Mouse (Mus musculus) neural tube, embryonic 11.5 days (tissue): ENCODE measurements at regions not wholly inside any gene's neighbourhood (a gene's known extent, or its start where the extent isn't known, plus 50 kb on each side); places are given as distances from the start of the nearest gene placed in this dataset.
A peak's percentile ranks its signal among the peaks of the same experiment; 100 is the strongest.

Source experiments
- ATAC-seq: fragments of 200-750 bp; cut with Nextera tagmentation; 2 replicates; pipeline ENCODE4 v1.8.0; 2017; ENCODE audit warnings: moderate number of reproducible peaks, mild to moderate bottlenecking, moderate TSS enrichment, moderate library complexity; ENCODE audit not compliant: insufficient read depth, low FRiP score, low TSS enrichment
- DNase-seq: peaks from one replicate; pipeline ENCODE4 v3.0.0-alpha.2; 2015; ENCODE audit warnings: low spot score
- H3K27ac ChIP-seq: fragments of 300-500 bp; sonication (generic); 2 replicates; pipeline ENCODE4 v1.5.1; 2014; ENCODE audit warnings: low read depth, mild to moderate bottlenecking, low read length
- H3K27me3 ChIP-seq: fragments of 300-500 bp; sonication (generic); 2 replicates; pipeline ENCODE4 v1.6.1; 2014; ENCODE audit warnings: mild to moderate bottlenecking, low read length, mixed read lengths; ENCODE audit not compliant: control insufficient read depth, insufficient read depth
- H3K36me3 ChIP-seq: fragments of 300-500 bp; sonication (generic); 2 replicates; pipeline ENCODE4 v1.6.1; 2014; ENCODE audit warnings: mild to moderate bottlenecking, low read length, moderate library complexity, mixed read lengths; ENCODE audit not compliant: control insufficient read depth, insufficient read depth
- H3K4me1 ChIP-seq: fragments of 300-500 bp; sonication (generic); 2 replicates; pipeline ENCODE4 v1.6.1; 2014; ENCODE audit warnings: low read length, mixed read lengths; ENCODE audit not compliant: control insufficient read depth, insufficient read depth
- H3K4me2 ChIP-seq: fragments of 300-500 bp; sonication (generic); 2 replicates; pipeline ENCODE4 v1.6.1; 2014; ENCODE audit warnings: low read depth, mild to moderate bottlenecking, moderate library complexity
- H3K4me3 ChIP-seq: fragments of 300-500 bp; sonication (generic); 2 replicates; pipeline ENCODE4 v1.5.1; 2014; ENCODE audit warnings: low read depth, low read length
- H3K9ac ChIP-seq: fragments of 300-500 bp; sonication (generic); 2 replicates; pipeline ENCODE4 v1.6.1; 2014; ENCODE audit warnings: mild to moderate bottlenecking, low read length
- H3K9me3 ChIP-seq: fragments of 300-500 bp; sonication (generic); 2 replicates; pipeline ENCODE4 v1.6.1; 2016; ENCODE audit warnings: low read length; ENCODE audit not compliant: control insufficient read depth
- WGBS: fragments of 180-500 bp; shearing (Covaris S2); extraction: QIAGEN DNeasy Blood & Tissue Kit; methylation state at CpG from one replicate; pipeline ENCODE4 v1.1.7; 2014; 5-methylcytosine and 5-hydroxymethylcytosine counted together

DNA sequence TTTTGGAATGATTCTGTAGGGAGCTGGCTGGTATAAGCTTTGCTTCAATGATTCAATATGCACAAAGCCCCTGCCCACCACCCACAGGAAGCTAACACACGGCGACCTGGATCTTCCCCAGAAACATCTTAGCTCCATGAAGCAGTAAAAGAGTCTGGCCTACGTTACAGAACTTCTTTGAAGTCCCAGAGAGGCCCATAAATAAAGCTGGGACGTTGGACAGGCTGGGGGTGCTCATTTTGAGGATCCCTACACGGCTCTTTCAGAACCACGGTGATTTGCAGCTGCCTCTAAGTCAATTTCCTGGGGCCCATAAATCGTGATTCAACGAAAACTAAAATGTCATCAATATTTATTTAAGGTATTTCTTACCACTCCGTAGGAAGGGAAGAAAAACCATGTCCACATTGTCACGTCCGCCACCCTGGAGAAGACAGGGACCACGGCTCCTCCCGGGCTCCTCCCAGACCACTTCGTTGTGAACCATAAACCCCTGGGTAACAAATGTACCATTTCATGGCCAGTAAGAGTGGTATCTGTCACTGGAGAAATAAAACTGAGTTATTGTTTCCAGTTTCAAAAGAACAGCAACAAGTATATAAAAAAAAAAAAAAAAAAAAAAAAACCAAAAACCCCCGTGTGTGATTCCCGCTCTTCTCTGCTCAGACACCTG lies 60.0 kb upstream of the Six2 start:
- Histone ChIP-seq H3K9ac (no peak overlapping the region), H3K4me3 (no peak overlapping the region), H3K27me3 (peaks cover 4% of the 10 kb centered on the region; the same call in 1 of the 2 replicates), H3K9me3 (no peaks in the 10 kb centered on the region), H3K27ac (no peak overlapping the region), H3K36me3 (no peaks in the 10 kb centered on the region), H3K4me2 (0 out of 2 replicates have a peak overlapping the region, but pooled peaks have one; percentile 6), H3K4me1 (peaks cover 8% of the 10 kb centered on the region)
- DNase-seq (no peak), ATAC-seq (peak; percentile 48; the same call in 1 of the 2 replicates)
- WGBS = 13% methylated on average over 16 of the region's 16 CpGs
